Mouse (Mus musculus) right cerebral cortex, postnatal 10 days (tissue): ENCODE measurements at regions not wholly inside any gene's neighbourhood (a gene's known extent, or its start where the extent isn't known, plus 50 kb on each side); places are given as distances from the start of the nearest gene placed in this dataset.
"Not testable (repeated sequence)": the region's sequence is repeated elsewhere in the genome, so short reads cannot be mapped to it uniquely, and the experiment has no call there.

ENCODE experiments used
- DNase-seq, 2 experiments: peaks; one replicate each; pipeline ENCODE4 v3.0.0; 2021; ENCODE audit warnings: low spot score in 2 of 2

GRCm38 (mm10) chr10:6182400-6182799, 260.2 kb upstream of the Rgs17 start:
- DNase-seq, result no peak

- not testable (repeated sequence) for DNase-seq
Measured at GRCm38 (mm10) chr10:6164311-6164710, 242.1 kb upstream of the Rgs17 start.

GRCm38 (mm10) chr10:6156941-6157340, 234.7 kb upstream of the Rgs17 start:
- no peak for DNase-seq

- DNase-seq, result no peak
Measured at GRCm38 (mm10) chr10:6134091-6134490, 211.9 kb upstream of the Rgs17 start.

- DNase-seq, result not testable (repeated sequence)
Measured at GRCm38 (mm10) chr10:6124423-6124822, 202.2 kb upstream of the Rgs17 start.

GRCm38 (mm10) chr10:6114883-6115622, 192.9 kb upstream of the Rgs17 start:
- peak; percentile 54 to 66 for DNase-seq
